In genomic region chr16:14195427-14195826, GRCm38 (mm10) we compare ENCODE assay signal across 8 mouse cellular contexts. TPM values are rescaled to one million over a fixed set of nuclear protein-coding genes. Genes with fewer than 3 reads are reported as not detected.
A peak's percentile ranks its signal among the peaks of the same experiment; 100 is the strongest.
DNase-seq lines count a peak whose midpoint lies in the region; ATAC-seq lines count a peak whose summit lies in the region.

No protein-coding gene starts in this region.

- ATAC-seq in cerebellum, adult (ENCODE audit: insufficient number of reproducible peaks, low FRiP score, low TSS enrichment) = no peak
- ATAC-seq in inflammation-experienced regulatory T-cells, adult 6 months = peak; percentile 46
- ATAC-seq in limb, embryonic 11.5 days (ENCODE audit: insufficient number of reproducible peaks, low FRiP score, low TSS enrichment, low read depth) = no peak

- no peaks in the 10 kb centered on the region for H3K4me1 ChIP-seq in limb, embryonic 11.5 days (ENCODE audit: control insufficient read depth, insufficient read depth, low read length)

- no peak overlapping the region for H3K9ac ChIP-seq in limb, embryonic 11.5 days (ENCODE audit: low read length)

- peaks cover 9% of the 10 kb centered on the region for H3K36me3 ChIP-seq in limb, embryonic 11.5 days (ENCODE audit: control insufficient read depth, insufficient read depth, low read length)

- H3K4me2 ChIP-seq in limb, embryonic 11.5 days (ENCODE audit: low read depth, severe bottlenecking) = no peak overlapping the region

- 30% methylated on average over 1 of the region's 1 CpGs for WGBS in limb, embryonic 11.5 days

- no peaks in the 10 kb centered on the region for H3K27me3 ChIP-seq in limb, embryonic 11.5 days (ENCODE audit: control insufficient read depth, insufficient read depth, low read length)

- H3K27ac ChIP-seq in limb, embryonic 11.5 days (replicated peaks; ENCODE audit: low read depth, low read length) = no peak overlapping the region

- DNase-seq in cerebellum, adult 11 months = peak; percentile 23
- peak; percentile 49 for DNase-seq in urinary bladder, postnatal 25 days (ENCODE audit: low spot score)
- DNase-seq in urinary bladder, postnatal 4 days (ENCODE audit: low spot score in 2 of 2) = no peak
- DNase-seq in embryo, embryonic 10.5 days (ENCODE audit: low spot score) = peak; percentile 62
- peak; percentile 48 for DNase-seq in limb, embryonic 11.5 days (ENCODE audit: low spot score)
- peak; percentile 47 to 70 for DNase-seq in right cerebral cortex, postnatal 10 days (ENCODE audit: low spot score in 2 of 2)

- no peaks in the 10 kb centered on the region for H3K9me3 ChIP-seq in limb, embryonic 11.5 days (ENCODE audit: control insufficient read depth, low read length)

- H3K4me3 ChIP-seq in limb, embryonic 11.5 days (ENCODE audit: low read depth, low read length) = no peak overlapping the region

RNA-seq across cellular contexts. Expression of gene Marf1, which starts 32.3 kb away (rescaled TPM):
- polyA plus RNA-seq in inflammation-experienced regulatory T-cells, adult 6 months (2017; shearing (Covaris generic)) = 10 to 100 TPM; 31.1 to 35.7 (median 32.0) TPM
- polyA plus RNA-seq in limb, embryonic 11.5 days (2014; fragmentation: Nextera tagmentation; extraction: Ambion mirVana) = 21.4 TPM in 2 replicates

RNA-seq across cellular contexts. Expression of gene Nde1, which starts 32.4 kb away (rescaled TPM):
- polyA plus RNA-seq in inflammation-experienced regulatory T-cells, adult 6 months (2017; shearing (Covaris generic)) = 100 to 1,000 TPM in 1 of 3 experiments, 10 to 100 TPM in 2; 88.3 to 134 (median 98.5) TPM
- polyA plus RNA-seq in limb, embryonic 11.5 days (2014; fragmentation: Nextera tagmentation; extraction: Ambion mirVana) = 187 and 189 TPM in 2 replicates

Comparison
In these comparisons a context has a peak if more than half of its experiments do, and no peak if none do; other contexts are left out.
1. DNase-seq: peak in cerebellum, adult 11 months (single experiment), urinary bladder, postnatal 25 days (single experiment), embryo, embryonic 10.5 days (single experiment), limb, embryonic 11.5 days (single experiment) and right cerebral cortex, postnatal 10 days (2 of 2); none in urinary bladder, postnatal 4 days (0 of 2).